Mouse (Mus musculus) forebrain, embryonic 12.5 days (tissue): Measurements from ENCODE around the gene Pdgfc. TPM values are rescaled to one million over a fixed set of nuclear protein-coding genes. Genes with fewer than 3 reads are reported as not detected.
A peak's percentile ranks its signal among the peaks of the same experiment; 100 is the strongest.

Experiments used
- ATAC-seq: fragments of 200-750 bp; cut with Nextera tagmentation; 2 replicates; pipeline ENCODE4 v1.8.0; 2017; ENCODE audit warnings: moderate TSS enrichment; ENCODE audit not compliant: low FRiP score
- H3K27ac ChIP-seq: fragments of 300-500 bp; sonication (generic); 2 replicates; pipeline ENCODE4 v1.5.1; 2016; ENCODE audit warnings: mild to moderate bottlenecking
- H3K27me3 ChIP-seq: fragments of 300-500 bp; sonication (generic); 2 replicates; pipeline ENCODE4 v1.6.1; 2016; ENCODE audit warnings: mild to moderate bottlenecking
- H3K36me3 ChIP-seq: fragments of 300-500 bp; sonication (generic); replicated peaks from 2 replicates; pipeline ENCODE4 v1.6.1; 2016; ENCODE audit warnings: mild to moderate bottlenecking
- H3K4me1 ChIP-seq: fragments of 300-500 bp; sonication (generic); 2 replicates; pipeline ENCODE4 v1.6.1; 2016
- H3K4me2 ChIP-seq: fragments of 300-500 bp; sonication (generic); 2 replicates; pipeline ENCODE4 v1.6.1; 2016; ENCODE audit warnings: mild to moderate bottlenecking, moderate library complexity
- H3K4me3 ChIP-seq: fragments of 300-500 bp; sonication (generic); replicated peaks from 2 replicates; pipeline ENCODE4 v1.5.1; 2016; ENCODE audit warnings: mild to moderate bottlenecking
- H3K9ac ChIP-seq: fragments of 300-500 bp; sonication (generic); 2 replicates; pipeline ENCODE4 v1.6.1; 2016; ENCODE audit warnings: mild to moderate bottlenecking
- H3K9me3 ChIP-seq: fragments of 300-500 bp; sonication (generic); 2 replicates; pipeline ENCODE4 v1.6.1; 2016
- WGBS: fragments of 180-500 bp; shearing (Covaris S2); methylation state at CpG from one replicate; pipeline ENCODE4 v1.1.7; 2016; 5-methylcytosine and 5-hydroxymethylcytosine counted together
- polyA plus RNA-seq: library from polyadenylated mRNA; unstranded; fragments of >200 nt; fragmentation: Nextera tagmentation; extraction: Ambion mirVana; gene quantifications from 2 replicates; pipeline ENCODE4 v1.2.1, GENCODE M21; 2016

Pdgfc gene
- polyA plus RNA-seq, 1 experiment from 2014 or later: 10.1 TPM

- ATAC-seq: no peak
- Histone ChIP-seq H3K9ac (no peak overlapping the region), H3K9me3 (no peaks in the 10 kb centered on the region), H3K4me1 (no peaks in the 10 kb centered on the region), H3K27me3 (no peaks in the 10 kb centered on the region), H3K36me3 (no peaks in the 10 kb centered on the region), H3K27ac (no peak overlapping the region), H3K4me3 (no peak overlapping the region), H3K4me2 (no peak overlapping the region)
- 94% methylated on average over 1 of the region's 1 CpGs for WGBS
Measured at GRCm38 (mm10) chr3:81181319-81182013, 145.2 kb downstream of the Pdgfc start.

- no peak overlapping the region for H3K9ac ChIP-seq
- no peaks in the 10 kb centered on the region for H3K36me3 ChIP-seq
- H3K27me3 ChIP-seq: no peaks in the 10 kb centered on the region
- no peak overlapping the region for H3K4me2 ChIP-seq
- H3K4me1 ChIP-seq: no peaks in the 10 kb centered on the region
- WGBS: 94% methylated on average over 2 of the region's 2 CpGs
- no peak overlapping the region for H3K4me3 ChIP-seq
- no peaks in the 10 kb centered on the region for H3K9me3 ChIP-seq
- H3K27ac ChIP-seq: no peak overlapping the region
- no peak for ATAC-seq
Measured at GRCm38 (mm10) chr3:81196937-81197336, 160.7 kb downstream of the Pdgfc start.

- Histone ChIP-seq H3K36me3 (no peaks in the 10 kb centered on the region), H3K27ac (no peak overlapping the region), H3K4me2 (no peak overlapping the region), H3K4me3 (no peak overlapping the region), H3K27me3 (no peaks in the 10 kb centered on the region), H3K4me1 (no peaks in the 10 kb centered on the region), H3K9ac (no peak overlapping the region), H3K9me3 (no peaks in the 10 kb centered on the region)
- 90% methylated on average over 4 of the region's 4 CpGs for WGBS
- no peak for ATAC-seq
Measured at GRCm38 (mm10) chr3:81197644-81198043, 161.4 kb downstream of the Pdgfc start.

- no peak for ATAC-seq
- H3K4me1 ChIP-seq: no peaks in the 10 kb centered on the region
- no peak overlapping the region for H3K27ac ChIP-seq
- no peak overlapping the region for H3K4me2 ChIP-seq
- H3K4me3 ChIP-seq: no peak overlapping the region
- no peaks in the 10 kb centered on the region for H3K27me3 ChIP-seq
- no peaks in the 10 kb centered on the region for H3K9me3 ChIP-seq
- no peaks in the 10 kb centered on the region for H3K36me3 ChIP-seq
- WGBS: 91% methylated on average over 8 of the region's 8 CpGs
- H3K9ac ChIP-seq: no peak overlapping the region
Measured at GRCm38 (mm10) chr3:81200647-81201046, 164.4 kb downstream of the Pdgfc start.

GRCm38 (mm10) chr3:81205201-81205600 lies 169.0 kb downstream of the Pdgfc start:
- no peaks in the 10 kb centered on the region for H3K36me3 ChIP-seq
- no peak overlapping the region for H3K4me2 ChIP-seq
- no peak overlapping the region for H3K27ac ChIP-seq
- no peak overlapping the region for H3K9ac ChIP-seq
- no peaks in the 10 kb centered on the region for H3K9me3 ChIP-seq
- WGBS: 53% methylated on average over 5 of the region's 5 CpGs
- H3K27me3 ChIP-seq: no peaks in the 10 kb centered on the region
- H3K4me3 ChIP-seq: no peak overlapping the region
- no peak for ATAC-seq
- no peaks in the 10 kb centered on the region for H3K4me1 ChIP-seq

- WGBS: 48% methylated on average over 2 of the region's 2 CpGs
- H3K36me3 ChIP-seq: no peaks in the 10 kb centered on the region
- H3K9me3 ChIP-seq: no peaks in the 10 kb centered on the region
- H3K27ac ChIP-seq: no peak overlapping the region
- H3K4me1 ChIP-seq: no peaks in the 10 kb centered on the region
- no peaks in the 10 kb centered on the region for H3K27me3 ChIP-seq
- no peak for ATAC-seq
- no peak overlapping the region for H3K9ac ChIP-seq
- no peak overlapping the region for H3K4me3 ChIP-seq
- no peak overlapping the region for H3K4me2 ChIP-seq
Measured at GRCm38 (mm10) chr3:81208246-81208645, 172.0 kb downstream of the Pdgfc start.

- no peaks in the 10 kb centered on the region for H3K36me3 ChIP-seq
- H3K4me3 ChIP-seq: no peak overlapping the region
- WGBS: 57% methylated on average over 3 of the region's 3 CpGs
- H3K4me2 ChIP-seq: no peak overlapping the region
- peak; percentile 36; the same call in 1 of the 2 replicates for ATAC-seq
- H3K9ac ChIP-seq: no peak overlapping the region
- no peak overlapping the region for H3K27ac ChIP-seq
- no peaks in the 10 kb centered on the region for H3K9me3 ChIP-seq
- no peaks in the 10 kb centered on the region for H3K4me1 ChIP-seq
- H3K27me3 ChIP-seq: no peaks in the 10 kb centered on the region
Measured at GRCm38 (mm10) chr3:81211147-81211546, 174.9 kb downstream of the Pdgfc start.

- peak; percentile 55; the same call in 1 of the 2 replicates for ATAC-seq
- H3K4me1 ChIP-seq: no peaks in the 10 kb centered on the region
- no peak overlapping the region for H3K9ac ChIP-seq
- 51% methylated on average over 3 of the region's 3 CpGs for WGBS
- H3K27me3 ChIP-seq: no peaks in the 10 kb centered on the region
- no peaks in the 10 kb centered on the region for H3K9me3 ChIP-seq
- no peaks in the 10 kb centered on the region for H3K36me3 ChIP-seq
- no peak overlapping the region for H3K4me2 ChIP-seq
- H3K27ac ChIP-seq: no peak overlapping the region
- H3K4me3 ChIP-seq: no peak overlapping the region
Measured at GRCm38 (mm10) chr3:81211666-81212065, 175.4 kb downstream of the Pdgfc start.

- ATAC-seq: no peak
Measured at GRCm38 (mm10) chr3:81215547-81216118, 179.4 kb downstream of the Pdgfc start.

GRCm38 (mm10) chr3:81221682-81222081 lies 185.5 kb downstream of the Pdgfc start:
- no peak overlapping the region for H3K4me2 ChIP-seq
- H3K36me3 ChIP-seq: no peaks in the 10 kb centered on the region
- no peak overlapping the region for H3K27ac ChIP-seq
- H3K9ac ChIP-seq: no peak overlapping the region
- H3K27me3 ChIP-seq: no peaks in the 10 kb centered on the region
- no peaks in the 10 kb centered on the region for H3K9me3 ChIP-seq
- H3K4me1 ChIP-seq: no peaks in the 10 kb centered on the region
- WGBS: 82% methylated on average over 4 of the region's 4 CpGs
- no peak for ATAC-seq
- no peak overlapping the region for H3K4me3 ChIP-seq

More at GRCm38 (mm10) chr3:81215547-81216118, 179.4 kb downstream of the Pdgfc start:
- no peaks in the 10 kb centered on the region for H3K4me1 ChIP-seq
- H3K27ac ChIP-seq: no peak overlapping the region
- H3K9ac ChIP-seq: no peak overlapping the region
- H3K9me3 ChIP-seq: no peaks in the 10 kb centered on the region
- no peaks in the 10 kb centered on the region for H3K27me3 ChIP-seq
- 54% methylated on average over 4 of the region's 4 CpGs for WGBS
- H3K4me2 ChIP-seq: no peak overlapping the region
- H3K36me3 ChIP-seq: no peaks in the 10 kb centered on the region
- no peak overlapping the region for H3K4me3 ChIP-seq

- Histone ChIP-seq H3K9ac (no peak overlapping the region), H3K27me3 (no peaks in the 10 kb centered on the region), H3K4me2 (no peak overlapping the region), H3K4me3 (no peak overlapping the region), H3K4me1 (no peaks in the 10 kb centered on the region), H3K36me3 (no peaks in the 10 kb centered on the region), H3K27ac (no peak overlapping the region), H3K9me3 (no peaks in the 10 kb centered on the region)
- ATAC-seq: no peak
- WGBS: 74% methylated on average over 4 of the region's 4 CpGs
Measured at GRCm38 (mm10) chr3:81228344-81228743, 192.1 kb downstream of the Pdgfc start.

GRCm38 (mm10) chr3:81242697-81243590 lies 206.7 kb downstream of the Pdgfc start:
- no peak overlapping the region for H3K4me2 ChIP-seq
- H3K27ac ChIP-seq: no peak overlapping the region
- no peaks in the 10 kb centered on the region for H3K36me3 ChIP-seq
- H3K4me1 ChIP-seq: no peaks in the 10 kb centered on the region
- 23% methylated on average over 7 of the region's 7 CpGs for WGBS
- H3K9me3 ChIP-seq: no peaks in the 10 kb centered on the region
- no peak for ATAC-seq
- H3K9ac ChIP-seq: no peak overlapping the region
- no peak overlapping the region for H3K4me3 ChIP-seq
- no peaks in the 10 kb centered on the region for H3K27me3 ChIP-seq
